Mouse (Mus musculus) cortical plate, adult 2 months (tissue): Measurements from ENCODE around the gene Nfam1.

ENCODE experiments used
- CTCF ChIP-seq: fragments of 200-500 bp; IDR thresholded peaks from 2 replicates; pipeline ENCODE4 v1.5.1; 2011; ENCODE audit warnings: mild to moderate bottlenecking, control low read depth, low read length; ENCODE audit not compliant: insufficient read depth; ENCODE audit errors: extremely low read depth
- POLR2A ChIP-seq: fragments of 200-500 bp; IDR thresholded peaks from 2 replicates; pipeline ENCODE4 v1.6.1; 2011; ENCODE audit warnings: mild to moderate bottlenecking, low read length, control low read depth; ENCODE audit not compliant: insufficient read depth; ENCODE audit errors: extremely low read depth

DNA sequence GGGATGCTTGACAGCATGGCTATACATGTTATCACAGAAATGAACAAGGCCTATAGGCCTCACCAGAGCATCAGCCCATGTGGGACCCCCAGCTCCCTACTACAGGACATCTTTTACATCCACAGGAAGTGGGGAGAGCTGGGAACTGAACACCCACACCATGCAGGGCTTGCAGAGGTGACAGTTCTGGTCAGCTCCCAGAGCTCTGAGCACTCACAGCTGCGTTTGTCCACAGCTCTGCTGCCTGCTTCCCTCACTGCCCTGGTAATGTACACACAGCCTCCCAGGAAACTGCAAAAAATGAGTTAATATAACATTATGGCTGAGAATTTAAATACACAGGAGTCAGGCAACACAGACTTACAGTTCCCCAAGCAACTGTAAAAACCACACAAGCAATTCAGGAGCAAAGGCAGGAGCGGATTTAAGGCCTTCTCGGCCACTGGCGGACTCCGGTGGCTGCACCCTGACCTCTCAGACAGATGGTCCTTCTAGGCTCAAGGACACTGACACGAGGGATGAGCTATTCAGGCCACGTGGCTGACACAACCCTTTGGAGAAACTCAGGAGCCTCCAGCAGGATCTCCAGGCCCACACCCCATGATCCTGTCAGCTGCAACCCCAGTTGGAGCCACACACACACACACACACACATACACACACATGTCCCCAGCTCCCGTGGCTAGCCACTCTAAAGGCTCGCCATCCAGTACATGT, 88.5 kb downstream of the Nfam1 start:
- TF ChIP-seq CTCF: no peak
- TF ChIP-seq POLR2A: no peak
